19 mouse cellular contexts compared by ENCODE assay signal in the genomic region with DNA sequence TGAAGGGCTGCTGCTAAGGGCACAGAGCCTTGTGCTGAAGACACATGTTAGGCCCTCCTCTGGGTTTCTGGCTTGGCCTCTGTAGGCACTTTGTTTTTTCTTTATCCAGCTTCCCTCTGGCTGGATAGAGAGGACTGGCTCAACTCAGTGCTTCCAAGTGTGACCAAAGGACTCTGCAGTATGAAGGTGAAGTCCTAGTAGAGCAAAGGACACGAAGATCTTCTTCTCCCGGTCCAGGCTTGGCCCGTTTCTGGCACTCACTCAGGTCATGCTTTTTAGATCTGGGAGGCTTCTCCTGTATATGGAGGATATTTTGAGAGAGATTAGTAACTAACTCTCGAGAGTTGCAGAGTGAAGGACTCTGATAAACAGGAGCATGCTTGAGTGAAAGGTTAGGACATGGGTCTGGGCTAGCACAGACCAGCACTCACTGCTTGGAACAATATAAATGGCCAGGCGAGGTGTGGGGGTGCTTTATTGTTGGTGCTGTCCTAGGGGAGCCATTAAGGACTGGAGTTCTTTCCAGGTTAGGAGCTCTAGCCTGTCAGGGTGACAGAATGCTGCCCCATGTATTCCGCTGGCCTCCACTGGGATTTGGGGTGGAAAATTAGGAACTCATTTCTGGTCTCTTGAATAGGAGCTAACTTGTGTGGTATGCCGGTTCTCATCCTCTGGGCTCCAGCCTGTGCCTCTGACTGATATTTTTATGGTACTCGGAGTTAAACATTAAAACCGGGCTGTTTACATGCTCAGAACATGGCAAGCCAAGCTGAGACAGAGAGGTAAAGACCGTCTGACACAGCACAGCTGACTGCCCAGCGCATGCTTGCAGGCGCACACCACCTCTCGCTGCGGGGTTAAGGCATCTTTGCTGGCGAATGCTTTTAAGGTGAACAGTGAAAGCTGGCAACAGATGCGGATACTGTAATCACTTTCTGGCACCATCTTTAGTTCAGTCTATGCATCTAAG. TPM values are rescaled to one million over a fixed set of nuclear protein-coding genes. Genes with fewer than 3 reads are reported as not detected.
A peak's percentile ranks its signal among the peaks of the same experiment; 100 is the strongest.
DNase-seq lines count a peak whose midpoint lies in the region; ATAC-seq and TF ChIP-seq lines count a peak whose summit lies in the region.
"Had no signal": no experiment of that assay in that cellular context is flagged by ENCODE, and none has a peak within 500 bp of the region (broad histone marks: within the 10 kb centered on the region; RNA-seq: fewer than 3 reads in every experiment).

No protein-coding gene starts in this region.

- H3K4me2 ChIP-seq in heart, embryonic 14.5 days (ENCODE audit: low read length): peak overlapping the region; percentile 13; the same call in 1 of the 2 replicates
- peak overlapping the region; percentile 35 for H3K4me2 ChIP-seq in intestine, postnatal 0 days (replicated peaks; ENCODE audit: low read depth)
- H3K4me2 ChIP-seq: lung, embryonic 15.5 days; midbrain, embryonic 15.5 days had no signal

- no peak for TF ChIP-seq POLR2A in cerebellum, adult 2 months (IDR thresholded peaks at IDR 0.05; ENCODE audit: borderline replicate concordance, insufficient read depth, low read length)

- no peaks in the 10 kb centered on the region for H3K27me3 ChIP-seq in heart, embryonic 10.5 days (ENCODE audit: insufficient read depth, poor library complexity, severe bottlenecking)
- H3K27me3 ChIP-seq in heart, embryonic 14.5 days (ENCODE audit: control insufficient read depth, insufficient read depth, low read length): no peaks in the 10 kb centered on the region
- no peaks in the 10 kb centered on the region for H3K27me3 ChIP-seq in intestine, postnatal 0 days (replicated peaks; ENCODE audit: control insufficient read depth, insufficient read depth, low read length)
- no peaks in the 10 kb centered on the region for H3K27me3 ChIP-seq in cerebellum, adult 2 months (ENCODE audit: control insufficient read depth, insufficient read depth, low read length)
- H3K27me3 ChIP-seq: lung, embryonic 15.5 days; midbrain, embryonic 15.5 days had no signal

- H3K4me1 ChIP-seq in heart, embryonic 10.5 days: peaks cover 75% of the 10 kb centered on the region
- H3K4me1 ChIP-seq in heart, embryonic 14.5 days (ENCODE audit: control insufficient read depth in 2 of 2, insufficient read depth in 2 of 2, low read length in 2 of 2): peaks cover 28 to 38% of the 10 kb centered on the region in 2 experiments
- H3K4me1 ChIP-seq in intestine, postnatal 0 days (replicated peaks; ENCODE audit: control insufficient read depth, insufficient read depth, low read length): peaks cover 12% of the 10 kb centered on the region; the same call in 1 of the 2 replicates
- peaks cover 26% of the 10 kb centered on the region for H3K4me1 ChIP-seq in cerebellum, adult 2 months (ENCODE audit: control insufficient read depth, insufficient read depth, low read length)
- H3K4me1 ChIP-seq: midbrain, embryonic 15.5 days had no signal

- DNase-seq in heart, embryonic 10.5 days (ENCODE audit: low spot score): no peak
- DNase-seq in heart, postnatal 4 days: no peak
- DNase-seq in kidney, postnatal 14 days: peak; percentile 46
- no peak for DNase-seq in cerebellum, adult 2 months
- no peak for DNase-seq in layer of hippocampus, adult 8-10 months (ENCODE audit: low spot score in 2 of 2)
- DNase-seq: B cell, adult 2 months; cerebellum, adult 9-11 months; embryo, embryonic 11 days; layer of hippocampus, adult 9-11 months; liver; right cerebral cortex, postnatal 14 days; thymus, postnatal 14 days had no signal

- ATAC-seq in heart, embryonic 14.5 days (ENCODE audit: insufficient number of reproducible peaks, insufficient read depth, low FRiP score, low read depth): no peak
- ATAC-seq in intestine, postnatal 0 days: 0 out of 2 replicates have a peak, but pooled peaks have one; percentile 22
- ATAC-seq: forebrain, embryonic 14.5 days; hindbrain, embryonic 16.5 days; midbrain, embryonic 15.5 days had no signal

- H3K36me3 ChIP-seq in heart, embryonic 10.5 days: no peaks in the 10 kb centered on the region
- no peaks in the 10 kb centered on the region for H3K36me3 ChIP-seq in heart, embryonic 14.5 days (ENCODE audit: control insufficient read depth, insufficient read depth, low read length)
- H3K36me3 ChIP-seq in intestine, postnatal 0 days (ENCODE audit: control insufficient read depth, insufficient read depth): no peaks in the 10 kb centered on the region
- H3K36me3 ChIP-seq: lung, embryonic 15.5 days; midbrain, embryonic 15.5 days had no signal

- H3K27ac ChIP-seq in heart, embryonic 10.5 days: peak overlapping the region; percentile 57
- H3K27ac ChIP-seq in heart, embryonic 14.5 days (replicated peaks in 1 of 2; ENCODE audit: control insufficient read depth in 1 of 2, insufficient read depth in 1 of 2, low read depth in 2 of 2, low read length in 2 of 2): peak overlapping the region in 1 of 2 experiments; percentile 49; a peak in 3 of 4 replicates
- no peak overlapping the region for H3K27ac ChIP-seq in intestine, postnatal 0 days (ENCODE audit: low read depth, low read length)
- H3K27ac ChIP-seq in cerebellum, adult 2 months (ENCODE audit: insufficient read depth, low read length): no peak overlapping the region
- H3K27ac ChIP-seq: lung, embryonic 15.5 days; midbrain, embryonic 15.5 days; stomach, postnatal 0 days had no signal

- WGBS in heart, embryonic 10.5 days: 68% methylated on average over 16 of the region's 16 CpGs
- WGBS in heart, embryonic 14.5 days: 63% methylated on average over 16 of the region's 16 CpGs
- 54% methylated on average over 16 of the region's 16 CpGs for WGBS in intestine, postnatal 0 days
- WGBS in cerebellum, adult 2 months: 90% methylated on average over 16 of the region's 16 CpGs

- no peak for TF ChIP-seq CTCF in intestine, postnatal 0 days (IDR thresholded peaks at IDR 0.05; ENCODE audit: low read depth)
- TF ChIP-seq CTCF in cerebellum, adult 2 months (IDR thresholded peaks at IDR 0.05; ENCODE audit: borderline replicate concordance, insufficient read depth, low read depth, low read length): no peak

- no peak overlapping the region for H3K4me3 ChIP-seq in heart, embryonic 10.5 days
- no peak overlapping the region for H3K4me3 ChIP-seq in heart, embryonic 14.5 days (ENCODE audit: control insufficient read depth in 1 of 2, insufficient read depth in 1 of 2, low read depth in 1 of 2, low read length in 2 of 2)
- no peak overlapping the region for H3K4me3 ChIP-seq in intestine, postnatal 0 days (ENCODE audit: low read depth, low read length)
- no peak overlapping the region for H3K4me3 ChIP-seq in cerebellum, adult 2 months (replicated peaks; ENCODE audit: insufficient read depth, low read depth, low read length)
- H3K4me3 ChIP-seq: lung, embryonic 15.5 days; midbrain, embryonic 15.5 days had no signal

- no peak overlapping the region; the same call in 1 of the 2 replicates for H3K9ac ChIP-seq in heart, embryonic 14.5 days (ENCODE audit: low read length)
- no peak overlapping the region for H3K9ac ChIP-seq in intestine, postnatal 0 days (ENCODE audit: low read depth, low read length)
- H3K9ac ChIP-seq: lung, embryonic 15.5 days; midbrain, embryonic 15.5 days had no signal

- no peaks in the 10 kb centered on the region for H3K9me3 ChIP-seq in heart, embryonic 10.5 days
- H3K9me3 ChIP-seq in heart, embryonic 14.5 days (ENCODE audit: control insufficient read depth, low read length): no peaks in the 10 kb centered on the region
- H3K9me3 ChIP-seq in intestine, postnatal 0 days (ENCODE audit: control insufficient read depth): no peaks in the 10 kb centered on the region
- H3K9me3 ChIP-seq: lung, embryonic 15.5 days; midbrain, embryonic 15.5 days had no signal

RNA-seq across cellular contexts. Expression of a gene that starts 31.2 kb away (rescaled TPM):
- polyA plus RNA-seq in heart, embryonic 10.5 days (2016; fragmentation: Nextera tagmentation; extraction: Ambion mirVana): 9.4 and 12.5 TPM in 2 replicates
- total RNA-seq in heart, postnatal 4 days (2021): 10 to 100 TPM; 33.8 to 35.5 TPM
- polyA plus RNA-seq in heart, embryonic 14.5 days (2014; fragmentation: Nextera tagmentation; extraction: Ambion mirVana): 12.0 and 12.2 TPM in 2 replicates
- polyA plus RNA-seq in intestine, postnatal 0 days (2015; fragmentation: Nextera tagmentation; extraction: Ambion mirVana): 5.2 and 8.0 TPM in 2 replicates
- polyA plus RNA-seq in cerebellum, adult 2 months (2012; rRNA removed): 53.7 and 53.8 TPM in 2 replicates
- 100 to 1,000 TPM; 343 to 388 (median 379) TPM for total RNA-seq in layer of hippocampus, adult 8-10 months (2022)

RNA-seq across cellular contexts. Expression of a gene that starts 53.8 kb away (rescaled TPM):
- 12.7 and 15.4 TPM in 2 replicates for polyA plus RNA-seq in heart, embryonic 10.5 days (2016; fragmentation: Nextera tagmentation; extraction: Ambion mirVana)
- total RNA-seq in heart, postnatal 4 days (2021): 10 to 100 TPM; 19.5 to 19.9 TPM
- 5.1 and 6.7 TPM in 2 replicates for polyA plus RNA-seq in heart, embryonic 14.5 days (2014; fragmentation: Nextera tagmentation; extraction: Ambion mirVana)
- 3.4 and 3.6 TPM in 2 replicates for polyA plus RNA-seq in intestine, postnatal 0 days (2015; fragmentation: Nextera tagmentation; extraction: Ambion mirVana)
- 5.3 and 5.9 TPM in 2 replicates for polyA plus RNA-seq in cerebellum, adult 2 months (2012; rRNA removed)
- 10 to 100 TPM; 14.6 to 18.9 (median 15.8) TPM for total RNA-seq in layer of hippocampus, adult 8-10 months (2022)
